Mouse (Mus musculus): Measurements from ENCODE around the gene Fam43a. TPM values are rescaled to one million over a fixed set of nuclear protein-coding genes. Genes with fewer than 3 reads are reported as not detected.

Fam43a gene
- polyA plus RNA-seq, 1 experiment from 2014 or later: 6.8 TPM

DNA sequence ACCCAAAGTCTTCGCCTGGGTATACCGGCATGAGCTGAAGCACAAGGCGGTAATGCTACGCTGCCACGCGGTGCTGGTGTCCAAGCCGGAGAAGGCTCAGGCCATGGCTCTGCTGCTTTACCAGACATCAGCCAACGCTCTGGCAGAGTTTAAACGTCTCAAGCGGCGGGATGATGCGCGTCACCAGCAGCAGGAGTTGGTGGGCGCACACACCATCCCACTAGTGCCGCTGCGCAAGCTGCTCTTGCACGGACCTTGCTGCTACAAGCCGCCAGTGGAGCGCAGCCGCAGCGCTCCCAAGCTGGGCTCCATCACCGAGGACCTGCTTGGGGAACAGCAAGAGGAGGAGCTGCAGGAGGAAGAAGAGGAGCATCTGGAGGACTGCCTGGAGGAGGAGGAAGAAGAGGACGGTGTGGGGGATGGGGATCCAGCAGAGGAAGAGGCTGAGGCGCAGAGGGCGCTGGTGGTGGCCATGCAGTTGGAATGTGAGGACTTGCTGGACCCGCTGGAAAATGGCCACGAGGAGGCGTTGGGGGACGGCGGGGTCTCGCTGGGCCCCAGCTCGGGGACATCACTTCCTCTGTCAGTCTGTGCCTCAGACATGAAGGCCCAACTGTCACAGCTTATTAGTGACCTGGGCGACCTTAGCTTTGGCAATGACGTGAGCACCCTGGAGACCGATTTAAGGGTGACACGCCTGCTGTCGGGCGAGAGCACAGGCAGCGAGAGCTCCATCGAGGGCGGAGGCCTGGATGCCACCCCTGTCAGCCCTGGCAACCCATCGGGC, 1.7 kb downstream of the Fam43a start:
- ATAC-seq (ENCODE audit: insufficient number of reproducible peaks, low FRiP score, low TSS enrichment, low read depth) (no peak), DNase-seq (ENCODE audit: low spot score) (peak; percentile 76)
- no peak overlapping the region for H3K27ac ChIP-seq (replicated peaks; ENCODE audit: low read depth, low read length)
- no peaks in the 10 kb centered on the region for H3K9me3 ChIP-seq (ENCODE audit: control insufficient read depth, low read length)
- peak overlapping the region; percentile 95 for H3K4me2 ChIP-seq (ENCODE audit: low read depth, severe bottlenecking)
- 9% methylated on average over 42 of the region's 42 CpGs for WGBS
- peaks cover 41% of the 10 kb centered on the region for H3K4me1 ChIP-seq (ENCODE audit: control insufficient read depth, insufficient read depth, low read length)
- peak overlapping the region; percentile 57 for H3K4me3 ChIP-seq (ENCODE audit: low read depth, low read length)
- H3K27me3 ChIP-seq (ENCODE audit: control insufficient read depth, insufficient read depth, low read length): peaks cover 5% of the 10 kb centered on the region; the same call in 1 of the 2 replicates
- no peaks in the 10 kb centered on the region for H3K36me3 ChIP-seq (ENCODE audit: control insufficient read depth, insufficient read depth, low read length)
- peak overlapping the region; percentile 61 for H3K9ac ChIP-seq (ENCODE audit: low read length)

DNA sequence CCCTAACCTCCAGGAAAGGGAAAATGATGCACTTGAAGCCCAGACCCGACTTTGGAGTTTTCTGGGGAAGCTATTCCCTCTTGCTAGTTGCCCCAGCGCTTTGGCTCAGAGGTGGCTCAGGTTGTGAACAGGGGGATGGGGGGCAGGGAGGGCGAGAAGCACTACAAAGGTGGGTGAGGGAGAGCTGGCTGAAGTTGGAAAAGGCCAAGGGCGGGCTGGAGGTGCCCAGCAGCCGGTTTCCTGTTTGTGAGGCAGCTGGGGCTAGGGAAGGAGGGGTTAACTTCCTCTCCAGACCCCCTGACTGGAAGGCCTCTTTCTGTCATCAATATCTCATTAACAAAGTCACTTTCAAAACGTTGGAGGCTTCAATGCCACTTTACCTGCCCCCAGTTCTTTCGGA, 2.4 kb downstream of the Fam43a start:
- H3K36me3 ChIP-seq (ENCODE audit: control insufficient read depth, insufficient read depth, low read length): no peaks in the 10 kb centered on the region
- WGBS: 3% methylated on average over 7 of the region's 7 CpGs
- DNase-seq (ENCODE audit: low spot score) (peak; percentile 59), ATAC-seq (ENCODE audit: insufficient number of reproducible peaks, low FRiP score, low TSS enrichment, low read depth) (no peak)
- H3K4me2 ChIP-seq (ENCODE audit: low read depth, severe bottlenecking): peak overlapping the region; percentile 95; the same call in 1 of the 2 replicates
- H3K9me3 ChIP-seq (ENCODE audit: control insufficient read depth, low read length): no peaks in the 10 kb centered on the region
- H3K4me1 ChIP-seq (ENCODE audit: control insufficient read depth, insufficient read depth, low read length): peaks cover 41% of the 10 kb centered on the region
- H3K27ac ChIP-seq (replicated peaks; ENCODE audit: low read depth, low read length): no peak overlapping the region
- 0 out of 2 replicates have a peak, but pooled peaks cover 5% of the 10 kb centered on the region for H3K27me3 ChIP-seq (ENCODE audit: control insufficient read depth, insufficient read depth, low read length)
- no peak overlapping the region for H3K4me3 ChIP-seq (ENCODE audit: low read depth, low read length)
- no peak overlapping the region for H3K9ac ChIP-seq (ENCODE audit: low read length)

DNA sequence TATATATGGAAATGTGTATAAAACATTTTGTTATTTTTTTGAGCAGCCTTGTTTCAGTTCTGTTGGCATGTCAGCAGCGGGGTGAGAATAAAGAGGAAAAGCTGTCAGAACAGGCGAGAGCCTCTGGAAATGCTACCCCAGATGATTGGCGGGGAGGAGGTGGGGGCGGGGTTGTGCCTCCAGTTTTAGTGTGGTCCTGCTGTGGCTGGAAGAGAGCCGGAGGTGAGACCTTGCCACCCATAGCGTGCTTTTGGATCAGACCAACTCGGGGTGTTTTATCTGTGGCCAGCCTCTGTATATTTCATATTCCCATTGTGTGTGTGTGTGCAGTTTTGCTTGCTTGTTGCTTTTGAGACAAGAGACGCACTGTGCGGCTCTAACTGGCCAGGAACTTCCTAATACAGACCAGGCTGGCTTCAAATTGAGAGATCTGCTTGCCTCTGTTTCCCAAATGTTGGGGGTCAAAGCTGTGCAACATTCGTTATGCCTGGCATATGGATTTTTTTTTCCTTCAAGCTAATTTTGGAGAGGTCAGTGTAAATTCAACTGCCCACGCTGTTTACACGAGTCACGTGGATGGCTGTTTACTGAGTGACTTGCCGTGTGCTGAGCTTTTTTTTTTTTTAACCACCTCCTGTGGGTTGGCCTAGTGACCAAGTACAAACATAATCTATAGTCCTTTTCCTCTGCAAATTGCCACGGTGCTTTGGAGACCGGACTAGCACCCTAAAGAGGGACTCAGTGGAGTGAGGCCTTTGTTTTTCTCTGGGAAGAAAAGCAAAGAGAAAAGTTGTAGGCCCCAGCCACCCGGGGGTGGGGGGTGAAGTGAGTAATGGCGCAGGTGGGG, 3.4 kb downstream of the Fam43a start:
- DNase-seq (ENCODE audit: low spot score): peak; percentile 69
- no peak for ATAC-seq (ENCODE audit: insufficient number of reproducible peaks, low FRiP score, low TSS enrichment, low read depth)
- no peak overlapping the region for H3K9ac ChIP-seq (ENCODE audit: low read length)
- no peaks in the 10 kb centered on the region for H3K9me3 ChIP-seq (ENCODE audit: control insufficient read depth, low read length)
- 17% methylated on average over 18 of the region's 18 CpGs for WGBS
- H3K4me3 ChIP-seq (ENCODE audit: low read depth, low read length): no peak overlapping the region
- H3K36me3 ChIP-seq (ENCODE audit: control insufficient read depth, insufficient read depth, low read length): no peaks in the 10 kb centered on the region
- 0 out of 2 replicates have a peak, but pooled peaks cover 5% of the 10 kb centered on the region for H3K27me3 ChIP-seq (ENCODE audit: control insufficient read depth, insufficient read depth, low read length)
- peaks cover 41% of the 10 kb centered on the region for H3K4me1 ChIP-seq (ENCODE audit: control insufficient read depth, insufficient read depth, low read length)
- H3K4me2 ChIP-seq (ENCODE audit: low read depth, severe bottlenecking): no peak overlapping the region; the same call in 1 of the 2 replicates
- H3K27ac ChIP-seq (replicated peaks; ENCODE audit: low read depth, low read length): no peak overlapping the region; the same call in 1 of the 2 replicates

DNA sequence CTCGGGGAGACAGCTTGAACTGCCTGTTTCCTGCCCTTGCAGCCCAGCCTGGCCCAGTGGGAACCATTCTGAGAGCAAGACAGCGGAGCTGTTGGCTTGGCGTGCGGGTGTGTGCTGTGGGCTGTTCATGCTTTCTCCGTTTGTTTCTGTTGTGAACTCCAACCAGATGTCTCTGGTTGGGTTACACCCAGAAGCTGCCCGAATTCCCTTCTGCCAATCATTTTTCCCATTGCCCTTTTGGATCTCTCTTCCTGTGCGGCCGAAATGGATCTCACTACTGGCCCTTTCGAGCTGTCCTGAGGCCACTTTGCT, 4.0 kb downstream of the Fam43a start:
- Histone ChIP-seq H3K4me1 (ENCODE audit: control insufficient read depth, insufficient read depth, low read length) (peaks cover 41% of the 10 kb centered on the region), H3K9ac (ENCODE audit: low read length) (no peak overlapping the region), H3K36me3 (ENCODE audit: control insufficient read depth, insufficient read depth, low read length) (no peaks in the 10 kb centered on the region), H3K9me3 (ENCODE audit: control insufficient read depth, low read length) (no peaks in the 10 kb centered on the region), H3K27ac (replicated peaks; ENCODE audit: low read depth, low read length) (no peak overlapping the region; the same call in 1 of the 2 replicates), H3K27me3 (ENCODE audit: control insufficient read depth, insufficient read depth, low read length) (0 out of 2 replicates have a peak, but pooled peaks cover 5% of the 10 kb centered on the region), H3K4me3 (ENCODE audit: low read depth, low read length) (no peak overlapping the region), H3K4me2 (ENCODE audit: low read depth, severe bottlenecking) (no peak overlapping the region)
- DNase-seq (ENCODE audit: low spot score): peak; percentile 48
- 47% methylated on average over 9 of the region's 9 CpGs for WGBS
- ATAC-seq (ENCODE audit: insufficient number of reproducible peaks, low FRiP score, low TSS enrichment, low read depth): no peak

GRCm38 (mm10) chr16:30604061-30604806, 4.7 kb downstream of the Fam43a start:
- Histone ChIP-seq H3K4me1 (ENCODE audit: control insufficient read depth, insufficient read depth, low read length) (peaks cover 41% of the 10 kb centered on the region), H3K27me3 (ENCODE audit: control insufficient read depth, insufficient read depth, low read length) (0 out of 2 replicates have a peak, but pooled peaks cover 5% of the 10 kb centered on the region), H3K9ac (ENCODE audit: low read length) (no peak overlapping the region), H3K36me3 (ENCODE audit: control insufficient read depth, insufficient read depth, low read length) (no peaks in the 10 kb centered on the region), H3K4me2 (ENCODE audit: low read depth, severe bottlenecking) (no peak overlapping the region), H3K9me3 (ENCODE audit: control insufficient read depth, low read length) (no peaks in the 10 kb centered on the region), H3K4me3 (ENCODE audit: low read depth, low read length) (no peak overlapping the region), H3K27ac (replicated peaks; ENCODE audit: low read depth, low read length) (no peak overlapping the region; the same call in 1 of the 2 replicates)
- ATAC-seq (ENCODE audit: insufficient number of reproducible peaks, low FRiP score, low TSS enrichment, low read depth) (no peak), DNase-seq (ENCODE audit: low spot score) (no peak)
- 79% methylated on average over 16 of the region's 16 CpGs for WGBS

GRCm38 (mm10) chr16:30604807-30605137, 5.2 kb downstream of the Fam43a start:
- WGBS: 84% methylated on average over 7 of the region's 7 CpGs
- no peak overlapping the region for H3K4me2 ChIP-seq (ENCODE audit: low read depth, severe bottlenecking)
- H3K36me3 ChIP-seq (ENCODE audit: control insufficient read depth, insufficient read depth, low read length): no peaks in the 10 kb centered on the region
- 0 out of 2 replicates have a peak, but pooled peaks cover 5% of the 10 kb centered on the region for H3K27me3 ChIP-seq (ENCODE audit: control insufficient read depth, insufficient read depth, low read length)
- peaks cover 40% of the 10 kb centered on the region for H3K4me1 ChIP-seq (ENCODE audit: control insufficient read depth, insufficient read depth, low read length)
- no peak overlapping the region for H3K9ac ChIP-seq (ENCODE audit: low read length)
- DNase-seq (ENCODE audit: low spot score) (no peak), ATAC-seq (ENCODE audit: insufficient number of reproducible peaks, low FRiP score, low TSS enrichment, low read depth) (no peak)
- no peak overlapping the region for H3K4me3 ChIP-seq (ENCODE audit: low read depth, low read length)
- H3K27ac ChIP-seq (replicated peaks; ENCODE audit: low read depth, low read length): no peak overlapping the region
- no peaks in the 10 kb centered on the region for H3K9me3 ChIP-seq (ENCODE audit: control insufficient read depth, low read length)

GRCm38 (mm10) chr16:30605528-30605927, 6.0 kb downstream of the Fam43a start:
- H3K27me3 ChIP-seq (ENCODE audit: control insufficient read depth, insufficient read depth, low read length): 0 out of 2 replicates have a peak, but pooled peaks cover 5% of the 10 kb centered on the region
- H3K4me1 ChIP-seq (ENCODE audit: control insufficient read depth, insufficient read depth, low read length): peaks cover 39% of the 10 kb centered on the region
- H3K9me3 ChIP-seq (ENCODE audit: control insufficient read depth, low read length): no peaks in the 10 kb centered on the region
- ATAC-seq (ENCODE audit: insufficient number of reproducible peaks, low FRiP score, low TSS enrichment, low read depth): no peak
- WGBS: 18% methylated on average over 6 of the region's 6 CpGs
- DNase-seq (ENCODE audit: low spot score): peak; percentile 54
- no peak overlapping the region for H3K4me3 ChIP-seq (ENCODE audit: low read depth, low read length)
- H3K36me3 ChIP-seq (ENCODE audit: control insufficient read depth, insufficient read depth, low read length): no peaks in the 10 kb centered on the region
- no peak overlapping the region for H3K4me2 ChIP-seq (ENCODE audit: low read depth, severe bottlenecking)
- no peak overlapping the region for H3K27ac ChIP-seq (replicated peaks; ENCODE audit: low read depth, low read length)
- H3K9ac ChIP-seq (ENCODE audit: low read length): no peak overlapping the region

GRCm38 (mm10) chr16:30607868-30608267, 8.3 kb downstream of the Fam43a start:
- H3K4me2 ChIP-seq (ENCODE audit: low read depth, severe bottlenecking): no peak overlapping the region
- ATAC-seq (ENCODE audit: insufficient number of reproducible peaks, low FRiP score, low TSS enrichment, low read depth) (no peak), DNase-seq (ENCODE audit: low spot score) (no peak)
- H3K27ac ChIP-seq (replicated peaks; ENCODE audit: low read depth, low read length): no peak overlapping the region
- H3K4me1 ChIP-seq (ENCODE audit: control insufficient read depth, insufficient read depth, low read length): peaks cover 19% of the 10 kb centered on the region; the same call in 1 of the 2 replicates
- no peaks in the 10 kb centered on the region for H3K27me3 ChIP-seq (ENCODE audit: control insufficient read depth, insufficient read depth, low read length)
- no peaks in the 10 kb centered on the region for H3K9me3 ChIP-seq (ENCODE audit: control insufficient read depth, low read length)
- no peak overlapping the region for H3K4me3 ChIP-seq (ENCODE audit: low read depth, low read length)
- H3K9ac ChIP-seq (ENCODE audit: low read length): no peak overlapping the region
- 79% methylated on average over 3 of the region's 3 CpGs for WGBS
- no peaks in the 10 kb centered on the region for H3K36me3 ChIP-seq (ENCODE audit: control insufficient read depth, insufficient read depth, low read length)

All from limb, embryonic 11.5 days (tissue).